Mouse (Mus musculus) frontal cortex, adult (tissue): ENCODE results near the gene Slc29a3.
A peak's percentile ranks its signal among the peaks of the same experiment; 100 is the strongest.
"Not testable (repeated sequence)": the region's sequence is repeated elsewhere in the genome, so short reads cannot be mapped to it uniquely, and the experiment has no call there.

Experiments
- ATAC-seq: cut with Nextera tagmentation; 2 replicates; pipeline ENCODE4 v1.9.2; 2017; ENCODE audit warnings: mild to moderate bottlenecking, moderate library complexity, mixed read lengths; ENCODE audit not compliant: low TSS enrichment

Gene Slc29a3

DNA sequence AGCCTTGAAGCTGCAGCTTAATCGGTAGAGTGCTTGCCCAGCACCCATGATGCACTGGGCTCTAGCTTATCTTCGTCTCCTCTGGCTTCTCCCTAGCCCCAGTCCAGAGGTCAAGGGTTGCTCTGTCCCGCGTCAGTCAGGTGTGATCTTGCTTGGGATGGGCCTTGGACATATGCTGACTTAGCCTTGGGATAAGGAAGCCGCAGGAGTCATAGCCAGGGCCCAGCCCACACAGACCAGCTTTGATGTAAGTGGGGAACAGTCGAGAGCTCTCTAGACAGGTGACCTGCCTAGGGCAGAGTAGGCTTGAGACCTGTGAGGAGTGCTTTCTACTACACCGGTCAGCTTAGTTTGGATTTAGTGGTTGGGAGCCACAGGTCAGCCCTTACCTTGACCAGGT is 14.8 kb upstream of the Slc29a3 start:
- no peak for ATAC-seq

DNA sequence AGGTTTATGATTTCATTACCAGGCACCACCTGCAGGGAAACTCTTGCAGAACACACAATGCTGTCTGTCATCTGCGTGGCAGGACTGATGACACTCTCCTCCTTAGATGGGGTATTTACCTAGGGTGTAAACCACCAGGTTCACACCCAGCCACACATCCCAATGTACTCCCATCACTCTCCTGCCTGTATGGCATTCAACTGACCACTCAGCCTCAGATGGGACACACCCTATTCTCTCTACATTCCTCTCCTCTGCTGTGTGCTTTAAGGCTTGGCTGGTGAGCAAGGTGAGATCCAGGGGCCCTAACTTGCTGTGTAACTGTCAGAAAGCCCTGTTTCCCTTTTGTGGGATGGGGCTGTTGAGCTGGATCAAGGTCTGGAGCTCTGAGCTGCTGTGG is 9.5 kb upstream of the Slc29a3 start:
- ATAC-seq, result no peak

DNA sequence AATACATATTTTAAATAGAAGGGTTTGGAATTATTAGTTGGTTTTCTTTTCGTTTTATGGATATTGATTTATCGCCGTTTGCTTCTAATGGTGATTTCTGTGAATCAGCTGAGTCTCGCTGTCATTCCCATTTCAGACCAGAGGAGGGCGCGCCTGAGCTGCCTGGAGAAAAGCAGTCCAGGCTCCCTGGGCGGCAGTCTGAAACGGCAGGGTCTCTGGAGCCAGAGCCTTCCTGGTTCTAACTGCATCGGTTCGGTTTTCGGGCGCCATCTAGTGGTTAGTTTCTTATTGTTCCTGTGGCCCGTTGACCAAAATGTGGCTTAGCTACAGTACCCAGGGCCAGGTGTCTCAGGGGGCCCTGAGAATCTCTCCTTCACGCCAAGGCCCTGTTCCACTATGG is 7.8 kb upstream of the Slc29a3 start:
- ATAC-seq, result peak; percentile 99

DNA sequence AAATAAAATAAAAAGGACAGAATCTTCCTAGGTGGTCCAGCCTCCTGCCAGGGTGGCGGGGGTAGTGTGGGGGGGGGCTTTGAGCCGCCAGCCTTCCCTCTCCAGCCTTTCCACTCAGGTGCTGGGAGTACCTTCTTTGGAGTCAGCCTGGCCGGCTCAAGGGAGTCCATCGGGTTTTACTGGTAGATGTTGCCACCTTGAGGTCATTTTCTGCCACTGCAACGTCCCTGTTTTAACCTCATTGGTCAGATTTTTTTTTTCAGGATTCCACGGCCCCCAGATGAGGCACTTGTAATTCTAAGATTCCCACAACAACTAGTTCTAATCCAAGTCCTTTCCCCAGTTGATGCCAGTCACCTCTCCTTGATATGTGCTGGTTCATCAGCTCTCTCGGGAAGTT is 4.4 kb upstream of the Slc29a3 start:
- ATAC-seq, result no peak

DNA sequence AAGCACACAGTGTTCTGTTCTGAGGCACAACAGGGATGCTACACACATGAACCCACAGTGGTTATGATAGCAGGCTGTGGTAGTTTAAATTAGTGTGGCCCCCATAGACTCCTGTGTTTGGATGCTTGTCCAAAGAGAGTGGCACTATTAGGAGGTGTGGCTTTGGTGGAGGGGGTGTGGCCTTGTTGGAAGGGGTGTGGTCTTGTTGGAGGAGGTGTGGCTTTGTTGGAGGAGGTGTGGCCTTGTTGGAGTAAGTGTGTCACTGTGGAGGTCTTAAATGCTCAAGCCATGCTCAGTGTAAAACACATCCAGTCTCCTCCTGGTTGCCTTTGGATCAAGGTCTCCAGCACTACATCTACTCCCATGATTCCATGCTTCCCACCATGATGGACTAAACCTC is 3.6 kb upstream of the Slc29a3 start:
- ATAC-seq, result no peak

DNA sequence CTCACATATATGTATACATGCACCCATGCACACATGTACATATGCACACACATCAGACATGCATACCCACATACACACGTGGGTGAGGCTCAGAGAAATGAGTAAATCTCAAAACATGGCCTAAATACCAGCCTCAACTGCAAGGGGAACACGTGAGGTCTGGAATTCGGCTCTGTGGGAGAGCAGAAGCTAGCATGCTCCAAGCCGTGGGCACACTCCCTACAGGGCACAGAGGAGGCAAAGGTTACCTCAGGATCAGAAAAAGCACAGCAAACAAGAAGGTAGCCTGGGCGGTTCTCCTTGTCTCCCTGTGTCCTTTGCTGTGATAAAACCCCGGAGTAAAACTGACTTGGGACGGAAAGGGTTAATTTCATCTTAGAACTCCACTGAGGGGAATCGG is 1.3 kb upstream of the Slc29a3 start:
- ATAC-seq, result no peak

DNA sequence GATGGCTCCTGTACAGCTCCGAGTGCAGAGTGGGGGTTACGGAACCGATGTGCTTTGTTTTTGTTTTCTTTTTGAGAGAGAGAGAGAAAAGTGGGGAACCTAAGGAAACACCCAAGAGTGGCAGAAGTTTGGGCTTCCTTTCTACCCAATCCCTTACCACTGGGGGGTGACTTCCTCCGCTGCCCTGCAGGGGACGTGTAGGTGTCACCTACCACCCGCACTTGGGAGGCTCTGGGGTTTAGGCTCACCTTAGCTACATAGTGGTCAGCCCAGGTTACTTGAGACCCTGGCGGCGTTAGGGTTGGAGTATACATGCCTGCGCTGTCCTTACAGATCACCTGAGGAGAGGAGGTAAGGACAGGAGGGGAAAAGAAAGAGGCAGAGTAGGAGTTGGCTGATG is 667 bp upstream of the Slc29a3 start:
- ATAC-seq, result no peak

DNA sequence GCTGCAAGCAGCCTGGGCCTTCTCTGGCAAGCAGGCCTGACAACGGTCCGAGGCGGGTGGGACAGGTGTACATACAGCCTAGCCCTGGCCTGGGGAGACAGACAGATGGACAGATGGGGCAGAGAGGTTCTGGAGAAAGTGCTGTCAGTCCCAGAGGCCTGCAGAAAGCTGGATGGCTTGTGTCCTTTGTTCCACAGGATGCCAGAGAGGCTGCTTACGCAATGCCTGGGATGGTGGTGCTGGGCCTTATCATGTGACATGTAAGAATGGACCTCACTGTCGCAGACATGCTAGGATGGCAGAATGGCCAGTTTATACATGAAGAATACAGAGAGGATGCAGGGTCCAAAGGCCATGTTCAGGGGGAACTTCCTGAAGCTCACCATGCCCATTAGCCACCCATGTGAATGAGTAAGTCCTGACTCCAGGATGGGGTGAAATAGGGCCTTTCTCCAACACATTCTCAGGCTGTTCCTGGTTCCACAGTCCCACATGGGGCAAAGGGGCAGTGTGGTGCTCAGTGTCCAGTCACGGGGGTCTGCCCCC is 4.9 kb downstream of the Slc29a3 start:
- ATAC-seq, result no peak

DNA sequence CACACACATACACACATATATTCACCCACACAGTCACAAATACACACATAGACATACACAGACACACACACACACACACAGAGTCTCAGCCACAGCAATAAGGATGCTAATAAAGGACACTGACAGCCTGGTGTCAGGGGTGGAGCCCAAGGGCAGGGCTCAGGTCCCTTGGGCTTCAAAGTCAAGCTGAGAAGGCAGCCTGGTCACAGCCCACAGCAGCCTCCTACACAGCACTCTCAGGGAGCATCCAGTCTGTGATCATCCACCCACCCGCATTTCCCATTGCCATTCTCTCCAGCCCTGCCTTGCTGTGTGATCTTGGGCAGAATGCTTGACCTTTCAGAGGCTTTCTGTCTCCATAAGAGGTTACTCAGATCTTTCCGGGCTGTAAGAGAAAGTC is 6.1 kb downstream of the Slc29a3 start:
- 0 out of 2 replicates have a peak, but pooled peaks have one; percentile 55 for ATAC-seq

DNA sequence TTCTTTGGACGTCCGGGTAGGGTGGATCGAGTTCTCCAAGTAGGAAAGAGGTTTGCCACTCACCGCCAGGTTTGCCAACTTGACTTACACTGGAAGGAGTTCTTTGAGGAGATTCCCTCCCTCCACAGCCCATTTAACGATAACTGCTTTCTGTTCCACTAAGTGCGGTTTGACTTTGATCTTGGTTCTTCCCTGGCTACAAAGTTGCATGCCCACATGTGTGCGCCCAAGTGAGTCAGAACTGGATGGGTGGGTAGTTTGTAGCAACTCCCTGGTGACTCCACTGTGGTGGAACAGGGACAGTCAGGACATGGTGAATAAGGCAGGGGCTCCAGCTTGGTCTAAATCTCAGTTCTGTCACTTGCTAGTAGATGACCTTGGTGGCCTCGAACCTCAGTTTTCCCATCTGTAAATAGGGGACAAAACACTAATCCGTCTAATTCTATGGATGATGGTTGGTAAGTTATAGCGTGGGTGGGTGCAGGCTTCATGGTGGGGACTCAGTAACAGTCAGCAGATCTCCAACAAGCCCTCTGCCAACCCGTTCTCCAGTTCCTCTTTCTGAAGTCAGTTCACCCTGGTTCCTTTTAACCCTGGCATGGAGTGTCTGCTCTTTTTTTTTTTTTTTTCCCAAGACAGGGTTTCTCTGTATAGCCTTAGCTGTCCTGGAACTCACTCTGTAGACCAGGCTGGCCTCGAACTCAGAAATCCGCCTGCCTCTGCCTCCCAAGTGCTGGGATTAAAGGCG is 7.9 kb downstream of the Slc29a3 start:
- ATAC-seq, result no peak

DNA sequence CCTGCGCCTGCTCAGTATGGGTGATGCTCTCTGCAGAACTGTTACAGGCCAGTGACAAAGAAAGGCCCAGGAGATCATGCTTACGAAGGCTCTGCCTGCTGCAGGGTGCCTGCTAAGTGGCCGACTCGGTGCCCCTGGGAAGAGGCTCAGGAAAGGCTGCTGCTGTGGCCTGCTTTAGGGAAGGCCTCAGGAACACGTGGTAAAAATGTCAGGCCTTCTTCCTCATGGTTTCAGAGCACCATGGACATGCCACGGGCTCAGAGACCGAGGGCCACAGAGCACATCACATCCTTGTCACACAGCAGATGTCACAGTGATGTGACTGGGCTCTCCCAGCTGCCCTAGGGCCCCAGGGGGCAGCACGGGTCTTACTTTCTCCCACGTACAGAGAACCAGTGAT is 8.9 kb downstream of the Slc29a3 start:
- no peak for ATAC-seq

DNA sequence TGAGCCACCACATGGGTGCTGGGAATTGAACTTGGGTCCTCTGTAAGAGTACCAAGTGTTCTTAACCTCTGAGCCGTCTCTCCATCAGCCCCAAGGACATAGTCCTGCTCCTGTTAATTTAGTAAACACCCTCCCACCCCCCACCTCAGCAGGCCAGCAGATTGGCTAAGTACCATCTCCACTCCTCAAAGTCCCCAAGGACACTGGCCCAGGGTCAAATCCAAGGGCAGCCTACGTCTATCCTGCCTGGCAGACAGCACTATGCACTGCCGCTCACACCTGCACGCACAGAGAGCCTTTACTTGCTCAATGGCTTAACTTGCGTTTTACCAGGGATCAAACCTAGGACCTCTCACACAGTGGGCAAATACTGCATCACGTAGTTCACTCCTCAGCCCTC is 9.7 kb downstream of the Slc29a3 start:
- ATAC-seq, result no peak

DNA sequence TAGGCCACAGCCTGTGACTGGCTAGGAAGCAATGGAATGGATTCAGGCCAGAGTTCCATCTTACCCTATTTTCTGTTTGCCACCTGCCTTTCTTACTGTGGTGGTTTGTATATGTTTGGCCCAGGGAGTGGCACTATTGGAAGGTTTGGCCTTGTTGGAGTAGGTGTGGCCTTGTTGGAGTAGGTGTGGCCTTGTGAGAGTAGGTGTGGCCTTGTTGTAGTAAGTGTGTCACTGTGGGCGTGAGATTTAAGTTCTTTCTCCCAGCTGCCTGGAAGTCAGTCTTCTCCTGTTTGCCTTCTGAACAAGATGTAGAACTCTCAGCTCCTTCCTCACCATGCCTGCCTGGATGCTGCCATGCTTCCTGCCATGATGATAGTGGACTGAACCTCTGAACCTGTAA is 10.3 kb downstream of the Slc29a3 start:
- ATAC-seq, result not testable (repeated sequence)

DNA sequence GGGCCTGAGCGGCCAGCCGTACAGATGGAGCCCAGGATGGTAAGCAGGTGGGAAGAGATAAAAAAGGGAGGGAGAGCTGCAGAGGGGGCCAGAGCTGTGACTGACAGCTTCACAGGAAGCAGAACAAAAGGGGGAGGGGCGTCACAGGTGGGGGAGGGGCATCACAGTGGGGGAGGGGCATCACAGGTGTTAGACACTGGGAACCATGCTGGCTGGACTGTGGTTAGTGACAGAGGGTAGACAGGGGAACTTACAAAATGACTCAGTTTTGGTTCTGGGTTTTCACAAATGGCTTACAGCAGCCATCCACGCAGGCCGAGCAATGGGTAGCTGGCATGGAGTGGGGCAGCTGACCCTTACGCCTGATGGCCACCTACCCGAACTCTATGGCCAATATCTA is 11.2 kb downstream of the Slc29a3 start:
- ATAC-seq, result no peak

DNA sequence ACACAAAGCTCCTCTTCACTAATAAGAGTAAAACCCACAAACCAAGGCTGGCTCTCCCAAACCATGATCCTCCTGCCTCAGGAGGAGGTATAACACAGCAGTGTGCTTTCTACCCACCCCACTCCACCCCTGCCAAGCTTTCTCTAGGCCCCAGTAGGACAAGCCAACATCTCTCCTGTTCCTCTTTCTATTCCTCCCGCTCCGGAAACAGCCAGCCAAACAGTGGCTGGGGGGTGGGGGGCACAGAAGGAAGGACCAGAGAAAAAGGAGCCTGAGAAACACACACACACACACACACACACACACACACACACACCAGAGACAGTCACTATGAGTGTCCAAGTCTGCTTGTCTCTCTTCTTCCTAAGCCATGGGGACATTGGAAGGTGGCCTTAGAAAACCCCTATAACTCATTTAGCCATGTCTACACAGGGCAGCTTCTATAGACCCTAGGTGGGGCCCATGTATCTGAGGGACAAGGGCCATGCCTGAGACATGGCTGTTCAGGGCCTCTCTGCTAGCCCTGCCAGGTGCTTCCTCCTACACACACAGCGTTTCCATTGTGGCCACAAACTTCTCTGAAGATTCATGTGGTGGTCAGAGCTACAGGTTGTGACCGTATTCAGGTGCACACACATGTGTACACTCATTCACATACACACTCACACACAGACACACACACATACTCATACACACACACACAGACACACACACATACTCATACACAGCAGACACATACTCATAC is 12.8 kb downstream of the Slc29a3 start:
- no peak for ATAC-seq

DNA sequence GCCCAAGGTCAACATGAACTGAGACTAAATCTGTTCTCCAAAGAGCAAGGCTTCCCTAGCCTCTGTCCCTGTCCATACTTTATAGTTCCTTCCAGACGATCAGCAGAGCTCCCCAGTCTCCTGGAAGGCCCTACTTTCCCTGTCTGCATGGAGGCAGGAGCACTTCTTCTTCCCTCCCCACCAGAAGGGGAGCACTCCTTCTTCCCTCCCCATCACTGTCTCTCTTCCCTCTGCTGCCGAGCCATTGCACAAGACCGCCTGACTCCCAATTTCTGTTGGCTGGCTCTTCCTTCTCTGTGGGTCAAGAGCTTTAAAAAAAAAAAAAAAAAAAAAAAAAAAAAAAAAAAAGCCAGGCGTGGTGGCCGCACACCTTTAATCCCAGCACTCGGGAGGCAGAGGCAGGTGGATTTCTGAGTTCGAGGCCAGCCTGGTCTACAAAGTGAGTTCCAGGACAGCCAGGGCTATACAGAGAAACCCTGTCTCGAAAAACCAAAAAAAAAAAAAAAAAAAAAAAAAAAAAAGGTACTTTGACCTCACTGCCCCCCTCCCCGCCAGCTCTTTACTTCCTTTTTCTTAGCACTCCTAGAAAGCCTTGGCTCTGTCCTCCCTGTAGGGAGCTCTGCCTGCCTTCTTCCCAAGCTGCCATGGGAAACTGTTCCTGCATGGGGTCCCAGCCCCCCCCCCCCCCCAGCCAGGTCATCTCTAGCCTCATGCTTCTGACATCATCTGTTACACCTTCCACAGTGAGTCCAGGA is 14.5 kb downstream of the Slc29a3 start:
- no peak for ATAC-seq

DNA sequence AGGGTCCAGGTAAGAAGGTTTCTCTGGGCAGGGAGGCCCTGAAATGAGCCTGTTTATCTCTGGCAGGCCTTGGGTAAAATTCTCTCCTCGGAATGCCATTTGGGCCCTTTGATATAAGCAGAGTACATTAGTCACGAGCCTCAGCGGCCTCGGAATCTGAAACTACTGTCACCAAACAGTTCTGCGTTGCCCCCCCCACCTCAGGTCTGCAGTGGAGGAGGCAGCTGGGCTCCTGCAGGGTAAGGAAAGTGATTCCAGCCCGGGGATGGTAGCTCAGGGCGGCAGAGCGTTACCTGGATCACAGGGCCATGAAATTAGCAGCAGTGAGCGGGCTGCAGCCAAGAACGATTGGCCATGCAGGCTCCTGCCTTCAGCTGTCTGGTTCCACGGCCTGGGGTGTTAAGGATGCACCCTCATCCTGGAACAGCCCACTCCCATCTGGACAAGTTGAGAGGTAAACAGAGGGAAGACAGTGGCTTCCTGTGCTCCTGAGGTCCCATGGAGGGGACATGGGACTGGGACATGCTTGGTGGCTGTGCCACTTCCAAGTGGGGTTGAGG is 15.3 kb downstream of the Slc29a3 start:
- ATAC-seq, result no peak

DNA sequence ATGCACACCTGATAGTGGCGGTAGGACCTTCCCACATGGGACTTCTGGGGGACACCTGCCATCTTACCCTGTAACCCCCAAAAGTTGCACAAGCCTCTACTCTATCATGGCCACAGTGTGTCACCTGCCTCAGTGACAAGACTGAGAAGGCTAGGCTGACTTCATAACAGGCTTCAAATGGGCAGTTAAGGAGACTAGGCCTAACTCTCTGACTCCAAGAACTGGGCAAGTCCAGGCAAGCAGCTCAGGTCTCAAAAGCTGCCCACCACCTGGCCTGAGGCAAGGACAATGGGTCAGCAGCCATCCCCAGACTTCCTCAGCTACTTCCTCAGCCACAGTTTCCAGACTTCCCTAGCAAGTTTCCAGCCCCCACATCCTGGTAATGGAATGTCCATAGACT is 16.9 kb downstream of the Slc29a3 start:
- ATAC-seq, result no peak

DNA sequence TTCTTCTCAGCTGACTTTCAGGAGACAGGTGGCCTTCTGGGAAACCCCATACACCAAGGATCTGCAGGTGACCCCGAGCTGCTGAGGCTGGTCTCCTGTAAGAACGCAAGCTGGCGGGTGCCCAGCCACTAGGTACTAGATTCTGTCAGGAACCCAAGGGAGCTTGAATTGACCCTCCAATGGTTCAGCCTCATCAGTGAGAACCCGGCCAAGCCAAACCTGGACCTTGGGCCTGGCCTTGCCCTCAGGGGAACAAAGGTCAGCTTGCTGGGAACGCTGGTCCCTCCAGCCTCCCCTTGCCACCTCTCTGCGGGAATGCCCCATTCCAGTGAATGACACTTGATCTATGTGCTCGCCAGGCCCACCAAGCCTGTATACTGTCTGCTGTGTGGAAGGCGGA is 19.1 kb downstream of the Slc29a3 start:
- no peak for ATAC-seq

DNA sequence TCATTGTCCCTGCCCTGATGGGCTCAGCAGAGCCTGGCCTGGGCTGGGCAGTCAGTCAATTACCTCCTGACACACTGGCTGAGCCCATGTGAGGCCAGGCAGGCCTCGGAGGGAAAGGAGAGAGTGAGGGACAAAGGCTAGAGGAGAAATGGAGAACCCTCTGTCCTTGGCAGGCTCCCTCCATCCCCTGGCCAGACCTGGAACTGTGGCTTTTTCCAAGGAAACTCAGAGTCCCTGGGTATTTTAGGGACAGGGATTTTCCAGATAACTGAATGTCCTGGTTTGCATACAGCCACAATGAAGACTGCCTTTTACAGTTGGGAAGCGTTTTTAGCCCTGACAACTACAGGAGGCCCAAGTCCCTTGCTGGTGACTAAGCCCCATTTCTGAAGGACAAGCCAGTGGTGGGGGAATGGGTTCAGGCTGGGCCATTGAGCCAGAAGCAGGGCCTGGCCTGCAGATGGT is 20.2 kb downstream of the Slc29a3 start:
- ATAC-seq, result peak; percentile 75

DNA sequence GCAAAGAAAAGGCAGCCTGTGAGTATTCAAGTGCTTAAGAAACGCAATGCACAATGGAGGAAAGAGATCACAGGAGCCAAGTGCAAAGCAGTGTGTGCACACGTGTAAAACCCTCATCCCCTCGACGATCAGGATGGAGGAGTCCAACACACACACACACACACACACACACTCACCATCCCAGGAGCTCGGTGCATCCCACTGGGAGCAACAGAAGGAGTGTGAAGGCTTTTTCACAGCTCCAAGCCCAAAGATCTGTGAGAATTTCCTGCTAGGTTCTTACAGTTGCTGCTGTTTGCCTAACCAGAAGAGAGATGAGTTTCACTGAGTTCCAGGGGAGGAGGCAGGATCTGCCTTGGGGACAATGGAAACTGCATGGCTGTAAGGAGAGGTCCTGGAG is 20.9 kb downstream of the Slc29a3 start:
- ATAC-seq, result peak; percentile 74

DNA sequence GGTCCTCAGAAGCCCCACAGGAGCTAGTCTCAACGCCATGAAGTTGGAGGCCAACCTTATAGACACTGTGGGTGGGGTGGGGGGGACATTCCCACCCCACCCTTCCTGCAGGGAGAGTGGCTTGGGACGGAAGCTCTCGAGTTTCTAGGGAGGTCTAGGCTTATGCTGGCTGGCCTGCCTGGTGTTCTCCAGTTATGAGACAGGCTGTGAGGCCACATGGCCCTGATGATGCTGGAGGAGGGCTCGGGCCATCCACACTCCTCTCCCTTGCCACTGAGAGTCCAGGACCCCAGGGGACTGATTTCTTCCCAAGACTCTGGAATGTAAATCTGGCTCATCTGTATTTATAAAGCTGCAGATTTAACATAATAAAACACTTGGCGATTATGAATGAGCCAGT is 25.3 kb downstream of the Slc29a3 start:
- ATAC-seq, result no peak
